Comparison of ENCODE assay signal across 8 mouse cellular contexts in the genomic region with DNA sequence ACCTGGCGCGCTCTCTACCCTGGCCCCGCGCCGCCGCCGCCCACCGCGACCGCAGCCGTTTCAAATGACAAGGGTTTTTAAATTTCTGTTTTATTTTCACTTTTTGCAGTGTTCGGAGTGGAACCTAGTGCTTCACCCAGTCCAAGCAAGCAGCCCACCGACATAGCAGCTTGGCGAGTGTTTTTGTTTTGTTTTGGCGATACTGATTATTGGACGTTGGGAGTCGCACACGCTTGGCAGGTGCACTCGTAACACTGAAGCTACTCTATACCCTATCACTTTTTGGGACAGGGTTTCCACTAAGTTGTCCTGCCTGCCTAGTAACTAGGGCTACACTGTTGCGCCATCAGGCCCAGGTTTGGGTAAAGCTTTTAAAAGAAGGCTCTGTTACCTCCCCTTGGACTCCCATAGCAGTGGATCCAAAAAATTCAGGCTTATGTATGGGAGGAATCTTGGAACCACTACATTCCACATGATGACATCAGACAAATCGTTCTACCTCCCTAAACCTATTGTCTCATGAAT. TPM values are rescaled to one million over a fixed set of nuclear protein-coding genes. Genes with fewer than 3 reads are reported as not detected.
DNase-seq lines count a peak whose midpoint lies in the region; ATAC-seq and TF ChIP-seq lines count a peak whose summit lies in the region.

No protein-coding gene starts in this region.

- peak overlapping the region; percentile 70 for H3K4me3 ChIP-seq in liver, adult 2 months (ENCODE audit: insufficient read depth, low read depth, low read length)
- H3K4me3 ChIP-seq in embryonic facial prominence, embryonic 11.5 days (ENCODE audit: low read depth, low read length) = peak overlapping the region; percentile 86
- H3K4me3 ChIP-seq in intestine, embryonic 15.5 days (replicated peaks) = peak overlapping the region; percentile 84
- peak overlapping the region; percentile 72 for H3K4me3 ChIP-seq in neural tube, embryonic 13.5 days

- no peak for ATAC-seq in embryonic facial prominence, embryonic 11.5 days (replicated peaks; ENCODE audit: insufficient number of reproducible peaks, low FRiP score, low TSS enrichment, low read depth)
- ATAC-seq in intestine, embryonic 15.5 days = no peak
- no peak for ATAC-seq in neural tube, embryonic 13.5 days (ENCODE audit: low read depth)

- TF ChIP-seq CTCF in liver, adult 2 months (IDR thresholded peaks at IDR 0.05; ENCODE audit: low read depth, low read length) = no peak

- peak; percentile 46 for DNase-seq in liver, adult 2 months (ENCODE audit: extremely low read depth, low read depth, low spot score)
- DNase-seq in liver = no peak
- DNase-seq in embryonic facial prominence, embryonic 11.5 days (ENCODE audit: low spot score) = no peak
- DNase-seq in right cerebral cortex, adult 18-20 months = no peak
- DNase-seq in frontal cortex, postnatal 25 days (ENCODE audit: low spot score in 2 of 2) = no peak
- no peak for DNase-seq in layer of hippocampus, adult 8-10 months (ENCODE audit: low spot score in 2 of 2)

- peak overlapping the region; percentile 45 for H3K4me2 ChIP-seq in embryonic facial prominence, embryonic 11.5 days (ENCODE audit: low read depth, low read length)
- peak overlapping the region; percentile 90 for H3K4me2 ChIP-seq in intestine, embryonic 15.5 days (replicated peaks)
- peak overlapping the region; percentile 80 for H3K4me2 ChIP-seq in neural tube, embryonic 13.5 days

- no peaks in the 10 kb centered on the region for H3K79me2 ChIP-seq in liver, adult 2 months (ENCODE audit: control insufficient read depth, insufficient read depth, low read length)

- peaks cover 9% of the 10 kb centered on the region for H3K4me1 ChIP-seq in liver, adult 2 months (ENCODE audit: control insufficient read depth, insufficient read depth, low read length)
- H3K4me1 ChIP-seq in embryonic facial prominence, embryonic 11.5 days (ENCODE audit: control insufficient read depth, insufficient read depth, low read length) = peaks cover 7% of the 10 kb centered on the region; the same call in 1 of the 2 replicates
- peaks cover 12% of the 10 kb centered on the region for H3K4me1 ChIP-seq in intestine, embryonic 15.5 days (replicated peaks)
- peaks cover 30% of the 10 kb centered on the region for H3K4me1 ChIP-seq in neural tube, embryonic 13.5 days (replicated peaks)

- TF ChIP-seq POLR2A in liver, adult 2 months (IDR thresholded peaks at IDR 0.05; ENCODE audit: extremely low read depth, insufficient read depth, low read length) = no peak

- no peaks in the 10 kb centered on the region for H3K27me3 ChIP-seq in liver, adult 2 months (ENCODE audit: control insufficient read depth, insufficient read depth, low read length)
- H3K27me3 ChIP-seq in embryonic facial prominence, embryonic 11.5 days (ENCODE audit: control insufficient read depth, insufficient read depth, low read length) = no peaks in the 10 kb centered on the region
- H3K27me3 ChIP-seq in intestine, embryonic 15.5 days (replicated peaks) = no peaks in the 10 kb centered on the region
- no peaks in the 10 kb centered on the region for H3K27me3 ChIP-seq in neural tube, embryonic 13.5 days

- no peaks in the 10 kb centered on the region for H3K36me3 ChIP-seq in liver, adult 2 months (ENCODE audit: control insufficient read depth, insufficient read depth, low read length)
- H3K36me3 ChIP-seq in embryonic facial prominence, embryonic 11.5 days (replicated peaks; ENCODE audit: control insufficient read depth, insufficient read depth, low read depth, low read length) = peaks cover 4% of the 10 kb centered on the region
- H3K36me3 ChIP-seq in intestine, embryonic 15.5 days = peaks cover 8% of the 10 kb centered on the region; the same call in 1 of the 2 replicates
- H3K36me3 ChIP-seq in neural tube, embryonic 13.5 days = peaks cover 7% of the 10 kb centered on the region

- no peaks in the 10 kb centered on the region for H3K9me3 ChIP-seq in embryonic facial prominence, embryonic 11.5 days (replicated peaks; ENCODE audit: control insufficient read depth, low read length)
- H3K9me3 ChIP-seq in intestine, embryonic 15.5 days = no peaks in the 10 kb centered on the region
- no peaks in the 10 kb centered on the region for H3K9me3 ChIP-seq in neural tube, embryonic 13.5 days

- peak overlapping the region; percentile 34 for H3K9ac ChIP-seq in liver, adult 2 months (ENCODE audit: low read depth, low read length)
- H3K9ac ChIP-seq in embryonic facial prominence, embryonic 11.5 days (replicated peaks; ENCODE audit: low read length) = 0 out of 2 replicates have a peak overlapping the region, but pooled peaks have one; percentile 61
- H3K9ac ChIP-seq in intestine, embryonic 15.5 days = peak overlapping the region; percentile 55
- peak overlapping the region; percentile 74 for H3K9ac ChIP-seq in neural tube, embryonic 13.5 days

- 3% methylated on average over 21 of the region's 21 CpGs for WGBS in liver, adult 2 months
- WGBS in embryonic facial prominence, embryonic 11.5 days = 6% methylated on average over 21 of the region's 21 CpGs
- WGBS in intestine, embryonic 15.5 days = 4% methylated on average over 21 of the region's 21 CpGs
- WGBS in neural tube, embryonic 13.5 days = 5% methylated on average over 21 of the region's 21 CpGs

- H3K27ac ChIP-seq in liver, adult 2 months (replicated peaks; ENCODE audit: insufficient read depth, low read depth, low read length) = peak overlapping the region; percentile 8
- peak overlapping the region; percentile 89; the same call in 1 of the 2 replicates for H3K27ac ChIP-seq in embryonic facial prominence, embryonic 11.5 days (replicated peaks; ENCODE audit: low read depth, low read length)
- peak overlapping the region; percentile 97 for H3K27ac ChIP-seq in intestine, embryonic 15.5 days
- H3K27ac ChIP-seq in neural tube, embryonic 13.5 days (replicated peaks) = peak overlapping the region; percentile 96

RNA-seq across cellular contexts. Expression of a gene that starts 1.3 kb away (rescaled TPM):
- 2.1 and 3.2 TPM in 2 replicates for total RNA-seq in liver, adult 2 months (2014; rRNA removed)
- polyA plus RNA-seq in liver, adult 2 months (2012; rRNA removed) = 6.8 and 8.8 TPM in 2 replicates
- 18.0 and 23.0 TPM in 2 replicates for polyA plus RNA-seq in embryonic facial prominence, embryonic 11.5 days (2014; fragmentation: Nextera tagmentation; extraction: Ambion mirVana)
- polyA plus RNA-seq in intestine, embryonic 15.5 days (2015; fragmentation: Nextera tagmentation; extraction: Ambion mirVana) = 17.4 and 19.9 TPM in 2 replicates
- 20.4 and 21.5 TPM in 2 replicates for polyA plus RNA-seq in neural tube, embryonic 13.5 days (2015; fragmentation: Nextera tagmentation; extraction: Ambion mirVana)
- total RNA-seq in layer of hippocampus, adult 8-10 months (2022) = 10 to 100 TPM; 25.1 to 35.1 (median 30.6) TPM

RNA-seq across cellular contexts. Expression of a gene that starts 25.8 kb away (rescaled TPM):
- total RNA-seq in liver, adult 2 months (2014; rRNA removed) = 140 and 156 TPM in 2 replicates
- 132 and 134 TPM in 2 replicates for polyA plus RNA-seq in liver, adult 2 months (2012; rRNA removed)
- polyA plus RNA-seq in embryonic facial prominence, embryonic 11.5 days (2014; fragmentation: Nextera tagmentation; extraction: Ambion mirVana) = 311 and 325 TPM in 2 replicates
- polyA plus RNA-seq in intestine, embryonic 15.5 days (2015; fragmentation: Nextera tagmentation; extraction: Ambion mirVana) = 205 and 218 TPM in 2 replicates
- polyA plus RNA-seq in neural tube, embryonic 13.5 days (2015; fragmentation: Nextera tagmentation; extraction: Ambion mirVana) = 274 and 279 TPM in 2 replicates
- total RNA-seq in layer of hippocampus, adult 8-10 months (2022) = 100 to 1,000 TPM; 137 to 166 (median 159) TPM

RNA-seq across cellular contexts. Expression of a gene that starts 42.1 kb away (rescaled TPM):
- 26.5 and 30.8 TPM in 2 replicates for total RNA-seq in liver, adult 2 months (2014; rRNA removed)
- polyA plus RNA-seq in liver, adult 2 months (2012; rRNA removed) = 25.3 and 26.0 TPM in 2 replicates
- 25.1 and 30.1 TPM in 2 replicates for polyA plus RNA-seq in embryonic facial prominence, embryonic 11.5 days (2014; fragmentation: Nextera tagmentation; extraction: Ambion mirVana)
- 19.8 and 22.6 TPM in 2 replicates for polyA plus RNA-seq in intestine, embryonic 15.5 days (2015; fragmentation: Nextera tagmentation; extraction: Ambion mirVana)
- polyA plus RNA-seq in neural tube, embryonic 13.5 days (2015; fragmentation: Nextera tagmentation; extraction: Ambion mirVana) = 24.0 and 26.7 TPM in 2 replicates
- 10 to 100 TPM; 58.7 to 64.8 (median 59.6) TPM for total RNA-seq in layer of hippocampus, adult 8-10 months (2022)

Comparison
In these comparisons a context has a peak if more than half of its experiments do, and no peak if none do; other contexts are left out.
1. H3K27ac ChIP-seq: peak in every context shown above with its lines; median percentile 97 in intestine, embryonic 15.5 days; 96 in neural tube, embryonic 13.5 days; 89 in embryonic facial prominence, embryonic 11.5 days; 8 in liver, adult 2 months.